14 mouse cellular contexts compared by ENCODE assay signal in genomic region chr9:37138883-37139282, GRCm38 (mm10). TPM values are rescaled to one million over a fixed set of nuclear protein-coding genes. Genes with fewer than 3 reads are reported as not detected.
DNase-seq lines count a peak whose midpoint lies in the region; ATAC-seq lines count a peak whose summit lies in the region.
"Had no signal": no experiment of that assay in that cellular context is flagged by ENCODE, and none has a peak within 500 bp of the region (broad histone marks: within the 10 kb centered on the region; RNA-seq: fewer than 3 reads in every experiment).

No protein-coding gene starts in this region.

- H3K36me3 ChIP-seq in forebrain, embryonic 11.5 days (ENCODE audit: control insufficient read depth, insufficient read depth, low read length), result no peaks in the 10 kb centered on the region
- H3K36me3 ChIP-seq in forebrain, embryonic 12.5 days (replicated peaks), result no peaks in the 10 kb centered on the region
- no peaks in the 10 kb centered on the region for H3K36me3 ChIP-seq in heart, embryonic 13.5 days
- no peaks in the 10 kb centered on the region; the same call in 1 of the 2 replicates for H3K36me3 ChIP-seq in neural tube, embryonic 12.5 days
- no peaks in the 10 kb centered on the region for H3K36me3 ChIP-seq in neural tube, embryonic 15.5 days
- H3K36me3 ChIP-seq: intestine, embryonic 15.5 days; liver, embryonic 12.5 days had no signal

- H3K27ac ChIP-seq in forebrain, embryonic 11.5 days (ENCODE audit: low read depth, low read length), result no peak overlapping the region
- no peak overlapping the region for H3K27ac ChIP-seq in forebrain, embryonic 12.5 days
- H3K27ac ChIP-seq in heart, embryonic 13.5 days (replicated peaks), result no peak overlapping the region
- H3K27ac ChIP-seq in neural tube, embryonic 12.5 days, result no peak overlapping the region
- H3K27ac ChIP-seq in neural tube, embryonic 15.5 days (replicated peaks), result no peak overlapping the region; the same call in 1 of the 2 replicates
- H3K27ac ChIP-seq: intestine, embryonic 15.5 days; liver, embryonic 12.5 days had no signal

- ATAC-seq in forebrain, embryonic 11.5 days (replicated peaks; ENCODE audit: low FRiP score), result no peak
- ATAC-seq in forebrain, embryonic 12.5 days (ENCODE audit: low FRiP score), result no peak
- no peak for ATAC-seq in heart, embryonic 13.5 days (ENCODE audit: extremely low read depth, insufficient number of reproducible peaks, low FRiP score, low TSS enrichment)
- no peak for ATAC-seq in neural tube, embryonic 12.5 days (ENCODE audit: low FRiP score, low read depth)
- ATAC-seq in neural tube, embryonic 15.5 days (ENCODE audit: low FRiP score), result no peak

- no peak overlapping the region for H3K4me3 ChIP-seq in forebrain, embryonic 11.5 days (ENCODE audit: low read depth, low read length)
- H3K4me3 ChIP-seq in forebrain, embryonic 12.5 days (replicated peaks), result no peak overlapping the region
- H3K4me3 ChIP-seq in heart, embryonic 13.5 days, result no peak overlapping the region
- no peak overlapping the region for H3K4me3 ChIP-seq in neural tube, embryonic 12.5 days
- no peak overlapping the region for H3K4me3 ChIP-seq in neural tube, embryonic 15.5 days (replicated peaks)
- H3K4me3 ChIP-seq: intestine, embryonic 15.5 days; liver, embryonic 12.5 days had no signal

- no peaks in the 10 kb centered on the region for H3K9me3 ChIP-seq in forebrain, embryonic 11.5 days (ENCODE audit: control insufficient read depth, low read length)
- H3K9me3 ChIP-seq in forebrain, embryonic 12.5 days, result no peaks in the 10 kb centered on the region
- H3K9me3 ChIP-seq in heart, embryonic 13.5 days, result no peaks in the 10 kb centered on the region
- H3K9me3 ChIP-seq in neural tube, embryonic 12.5 days, result no peaks in the 10 kb centered on the region
- H3K9me3 ChIP-seq in neural tube, embryonic 15.5 days (replicated peaks), result no peaks in the 10 kb centered on the region
- H3K9me3 ChIP-seq: intestine, embryonic 15.5 days; liver, embryonic 12.5 days had no signal

- no peak overlapping the region for H3K9ac ChIP-seq in forebrain, embryonic 11.5 days (ENCODE audit: low read length)
- no peak overlapping the region for H3K9ac ChIP-seq in forebrain, embryonic 12.5 days
- peak overlapping the region; percentile 78; the same call in 1 of the 2 replicates for H3K9ac ChIP-seq in heart, embryonic 13.5 days
- no peak overlapping the region for H3K9ac ChIP-seq in neural tube, embryonic 12.5 days
- no peak overlapping the region for H3K9ac ChIP-seq in neural tube, embryonic 15.5 days (replicated peaks)
- H3K9ac ChIP-seq: intestine, embryonic 15.5 days; liver, embryonic 12.5 days had no signal

- intact Hi-C loops in heart, postnatal 14 days (cut with DNase I), result no loop called here
- intact Hi-C loops in left cerebral cortex, postnatal 14 days (cut with DNase I), result no loop called here

- no peak overlapping the region for H3K4me2 ChIP-seq in forebrain, embryonic 11.5 days (ENCODE audit: low read depth, low read length, severe bottlenecking)
- H3K4me2 ChIP-seq in forebrain, embryonic 12.5 days, result no peak overlapping the region
- H3K4me2 ChIP-seq in heart, embryonic 13.5 days, result peak overlapping the region; percentile 62
- H3K4me2 ChIP-seq in neural tube, embryonic 12.5 days (replicated peaks), result peak overlapping the region; percentile 47; the same call in 1 of the 2 replicates
- no peak overlapping the region for H3K4me2 ChIP-seq in neural tube, embryonic 15.5 days

- WGBS in forebrain, embryonic 11.5 days, result 45% methylated on average over 4 of the region's 4 CpGs
- 46% methylated on average over 4 of the region's 4 CpGs for WGBS in forebrain, embryonic 12.5 days
- 46% methylated on average over 4 of the region's 4 CpGs for WGBS in heart, embryonic 13.5 days
- 37% methylated on average over 4 of the region's 4 CpGs for WGBS in neural tube, embryonic 12.5 days
- 38% methylated on average over 4 of the region's 4 CpGs for WGBS in neural tube, embryonic 15.5 days

- peak; percentile 44 for DNase-seq in forebrain, embryonic 11.5 days (ENCODE audit: low spot score)
- no peak for DNase-seq in heart, postnatal 14 days
- no peak for DNase-seq in left cerebral cortex, postnatal 14 days (ENCODE audit: low spot score in 2 of 2)
- no peak for DNase-seq in liver
- DNase-seq: cerebellum, adult 18-20 months; right cerebral cortex, adult 18-20 months; spleen, adult 18-20 months had no signal

- no peaks in the 10 kb centered on the region for H3K27me3 ChIP-seq in forebrain, embryonic 11.5 days (ENCODE audit: control insufficient read depth, insufficient read depth, low read length)
- H3K27me3 ChIP-seq in forebrain, embryonic 12.5 days, result no peaks in the 10 kb centered on the region
- H3K27me3 ChIP-seq in heart, embryonic 13.5 days (replicated peaks), result peaks cover 4% of the 10 kb centered on the region; the same call in 1 of the 2 replicates
- H3K27me3 ChIP-seq in neural tube, embryonic 12.5 days (replicated peaks), result no peaks in the 10 kb centered on the region
- H3K27me3 ChIP-seq in neural tube, embryonic 15.5 days (replicated peaks), result no peaks in the 10 kb centered on the region
- H3K27me3 ChIP-seq: intestine, embryonic 15.5 days had no signal

- peaks cover 30% of the 10 kb centered on the region for H3K4me1 ChIP-seq in forebrain, embryonic 11.5 days (replicated peaks; ENCODE audit: control insufficient read depth, insufficient read depth, low read length)
- H3K4me1 ChIP-seq in forebrain, embryonic 12.5 days, result peaks cover 66% of the 10 kb centered on the region
- peaks cover 49% of the 10 kb centered on the region for H3K4me1 ChIP-seq in heart, embryonic 13.5 days
- peaks cover 54% of the 10 kb centered on the region for H3K4me1 ChIP-seq in neural tube, embryonic 12.5 days
- peaks cover 74% of the 10 kb centered on the region for H3K4me1 ChIP-seq in neural tube, embryonic 15.5 days

RNA-seq across cellular contexts. Expression of gene Pknox2, which starts 8.3 kb away (rescaled TPM):
- 21.0 and 23.7 TPM in 2 replicates for polyA plus RNA-seq in forebrain, embryonic 11.5 days (2014; fragmentation: Nextera tagmentation; extraction: Ambion mirVana)
- polyA plus RNA-seq in forebrain, embryonic 12.5 days (2016; fragmentation: Nextera tagmentation; extraction: Ambion mirVana), result 27.1 and 29.5 TPM in 2 replicates
- 4.9 and 5.7 TPM in 2 replicates for polyA plus RNA-seq in heart, embryonic 13.5 days (2015; fragmentation: Nextera tagmentation; extraction: Ambion mirVana)
- total RNA-seq in heart, postnatal 14 days (2021), result 1 to 10 TPM; 3.7 to 6.0 TPM
- 44.6 and 45.2 TPM in 2 replicates for polyA plus RNA-seq in neural tube, embryonic 12.5 days (2016; fragmentation: Nextera tagmentation; extraction: Ambion mirVana)
- 46.1 and 52.3 TPM in 2 replicates for polyA plus RNA-seq in neural tube, embryonic 15.5 days (2015; fragmentation: Nextera tagmentation; extraction: Ambion mirVana)
- total RNA-seq in left cerebral cortex, postnatal 14 days (2021), result 10 to 100 TPM; 77.8 to 78.8 TPM
- total RNA-seq: megakaryocyte-erythroid progenitor cell, adult 5-6 weeks had no signal

Comparison
In these comparisons a context has a peak if more than half of its experiments do, and no peak if none do; other contexts are left out.
1. H3K4me2 ChIP-seq: peak in heart, embryonic 13.5 days (single experiment) and neural tube, embryonic 12.5 days (single experiment); none in forebrain, embryonic 11.5 days (single experiment), forebrain, embryonic 12.5 days (single experiment) and neural tube, embryonic 15.5 days (single experiment).